Mouse (Mus musculus) leukemia stem cell, adult 10-12 weeks (primary cell): ENCODE results near the gene Ppp4r1. TPM values are rescaled to one million over a fixed set of nuclear protein-coding genes. Genes with fewer than 3 reads are reported as not detected.

Experiments
- polyA plus RNA-seq: library from polyadenylated mRNA; stranded (reverse); fragments of >175 nt; gene quantifications from 2 replicates; pipeline ENCODE4 v1.2.3, GENCODE M21; 2012; ENCODE audit warnings: low replicate concordance

The Ppp4r1 gene
- 2.9 and 8.3 TPM in 2 replicates for polyA plus RNA-seq

GRCm38 (mm10) chr17:65782551-65783141, at the start of gene Ppp4r1:
Gene Ppp4r1, plus strand, starts transcription at chr17:65782573.

DNA sequence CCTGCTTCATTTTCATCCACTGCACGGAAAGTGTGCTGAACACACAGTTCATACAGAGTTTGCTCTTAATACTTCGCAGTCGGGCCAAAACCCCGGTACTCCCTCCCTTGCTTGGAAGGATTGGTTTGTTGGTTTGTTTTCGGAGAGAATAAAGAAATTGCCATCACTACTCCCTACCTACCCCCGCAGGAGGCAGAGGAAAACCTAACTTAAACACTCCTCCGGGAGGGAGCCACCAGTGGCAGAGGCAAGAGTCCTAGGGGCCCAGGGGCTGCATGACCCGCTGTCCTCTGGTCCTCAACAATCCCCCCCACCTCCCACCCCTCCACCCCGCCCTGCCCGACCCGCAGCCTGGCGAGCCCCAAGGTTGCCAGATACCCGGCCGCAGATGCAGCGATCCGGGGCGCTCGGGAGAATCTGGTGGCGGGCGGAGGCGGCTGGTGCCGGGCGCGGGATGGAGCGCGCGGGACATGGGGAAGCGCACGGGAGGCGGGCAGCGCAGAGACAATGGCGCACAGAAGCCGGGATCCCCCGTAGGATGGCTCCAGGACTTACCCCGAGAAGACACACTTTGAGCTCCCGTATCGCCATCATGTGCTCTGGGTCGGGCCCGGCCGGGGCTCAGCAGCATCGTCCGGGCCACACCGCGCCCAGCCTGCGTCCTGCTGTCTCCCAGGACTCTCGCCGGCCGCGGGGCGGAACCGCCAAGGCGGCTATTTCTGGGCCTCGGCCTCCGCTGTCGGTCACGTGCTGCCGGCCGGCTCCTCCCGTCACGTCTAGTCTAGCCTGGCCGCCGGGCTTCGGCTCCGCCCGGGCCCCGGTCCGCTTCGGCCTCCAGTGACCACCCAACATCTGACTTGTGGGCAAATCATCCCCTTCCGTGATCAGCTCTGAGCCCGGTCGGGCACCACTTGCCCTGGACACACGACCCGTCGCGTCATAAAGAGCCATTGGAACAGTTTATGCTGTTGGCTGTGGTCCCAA, 10.1 kb upstream of the Ppp4r1 start, which contains the start of gene Rab31:
Rab31 (minus strand) TSS at position 802 of the 984 bp plus-strand sequence.

DNA sequence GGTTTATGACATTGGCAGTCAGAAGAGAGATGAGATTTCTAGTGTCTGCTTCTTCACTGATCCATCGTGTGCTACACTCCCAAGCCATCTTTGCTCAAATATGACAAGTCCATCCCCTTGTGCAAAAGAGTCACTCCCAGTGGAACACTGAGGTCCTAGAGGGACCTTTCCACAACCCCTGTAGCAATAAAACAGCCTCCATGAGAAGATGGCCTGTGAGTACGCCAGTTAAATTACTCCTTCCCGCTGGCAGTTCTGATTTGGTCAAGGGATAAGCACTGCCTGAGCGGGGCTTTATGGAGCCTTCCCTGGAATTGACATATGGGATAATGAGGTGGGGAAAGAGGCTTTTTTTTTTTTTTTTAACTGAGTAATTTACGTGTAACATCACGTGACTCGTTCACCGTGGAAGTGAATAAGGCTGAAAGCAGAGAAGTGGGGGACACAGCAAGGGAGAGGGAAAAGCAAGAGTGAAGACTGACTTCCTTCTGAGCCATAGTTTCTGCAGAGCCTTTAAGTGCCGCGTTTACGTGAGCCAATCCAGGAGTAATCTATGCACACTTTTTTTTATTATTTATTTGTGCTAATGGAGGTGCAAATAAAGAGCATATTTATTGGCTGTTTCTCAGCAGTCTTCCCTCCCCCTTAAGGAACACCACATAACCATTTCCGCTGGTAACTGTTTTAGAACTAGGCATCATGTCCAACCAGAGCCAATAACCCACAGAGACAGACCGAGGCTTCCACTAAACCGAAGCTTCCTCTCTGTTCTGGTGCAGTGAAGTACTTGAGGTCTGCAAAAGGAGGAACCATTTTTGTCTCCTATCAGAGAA, 103.5 kb downstream of the Ppp4r1 start, which contains the start of gene Ralbp1:
Ralbp1 (minus strand) TSS at position 102 of the 833 bp plus-strand sequence.

Other genes starting within 250 kb of the Ppp4r1 start
- gene Tmem232, start 241.8 kb upstream of the Ppp4r1 start, polyA plus RNA-seq = not detected in 2 replicates
- 131 and 203 TPM in 2 replicates for gene Vapa, start 169.0 kb upstream of the Ppp4r1 start, polyA plus RNA-seq
- gene Txndc2, start 140.4 kb upstream of the Ppp4r1 start, polyA plus RNA-seq = not detected in 2 replicates
- 0.96 and 2.1 TPM in 2 replicates for gene Rab31, start 9.8 kb upstream of the Ppp4r1 start, polyA plus RNA-seq
- gene Ralbp1, start 103.2 kb downstream of the Ppp4r1 start, polyA plus RNA-seq = 50.9 and 141 TPM in 2 replicates
- gene Twsg1, start 168.7 kb downstream of the Ppp4r1 start, polyA plus RNA-seq = 10.7 and 26.6 TPM in 2 replicates